Mouse (Mus musculus): ENCODE data around the gene Cwc25. TPM values are rescaled to one million over a fixed set of nuclear protein-coding genes. Genes with fewer than 3 reads are reported as not detected.
"Not testable (repeated sequence)": the region's sequence is repeated elsewhere in the genome, so short reads cannot be mapped to it uniquely, and the experiment has no call there.

Cwc25 gene
- polyA plus RNA-seq, 1 experiment = 8.3 TPM

DNA sequence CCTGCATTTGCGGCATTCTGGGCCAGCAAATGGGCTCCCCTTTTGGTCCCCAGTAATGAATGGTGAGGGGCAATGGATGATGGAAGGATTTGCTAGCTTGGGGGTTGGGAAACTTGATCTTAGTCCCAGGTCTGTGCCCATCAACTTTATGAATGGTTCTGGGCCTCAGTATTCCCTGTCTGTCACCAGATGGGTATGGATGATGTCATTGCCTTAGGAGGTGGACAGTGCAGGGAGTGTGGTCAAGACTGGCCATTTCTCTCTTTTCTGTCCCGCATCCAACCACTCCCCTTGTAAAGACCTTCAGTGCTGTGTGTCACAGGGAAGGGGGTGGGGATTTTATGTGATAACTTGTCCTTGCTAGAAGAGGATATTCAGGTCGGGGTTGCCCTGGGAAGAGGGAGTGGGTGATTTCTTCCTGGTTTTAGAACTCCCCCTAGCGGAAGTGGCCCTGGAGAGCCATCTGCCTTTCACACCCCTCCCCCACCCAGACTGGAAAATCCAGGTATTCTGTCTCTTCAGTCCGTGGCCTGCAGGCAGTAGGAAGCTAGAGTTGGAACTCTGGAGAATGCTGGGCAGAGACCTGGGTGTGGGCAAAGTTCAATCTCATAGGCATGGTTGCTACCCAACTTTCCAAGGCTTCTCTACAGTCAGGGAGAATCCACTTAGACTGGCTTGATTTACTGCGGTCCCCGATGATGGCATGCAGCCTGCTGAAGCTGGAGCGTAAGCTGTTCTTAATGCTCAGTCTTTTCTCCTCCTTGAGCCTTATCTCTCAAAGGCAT, 35.2 kb upstream of the Cwc25 start:
- peak; percentile 85 for DNase-seq (ENCODE audit: low read depth)

DNA sequence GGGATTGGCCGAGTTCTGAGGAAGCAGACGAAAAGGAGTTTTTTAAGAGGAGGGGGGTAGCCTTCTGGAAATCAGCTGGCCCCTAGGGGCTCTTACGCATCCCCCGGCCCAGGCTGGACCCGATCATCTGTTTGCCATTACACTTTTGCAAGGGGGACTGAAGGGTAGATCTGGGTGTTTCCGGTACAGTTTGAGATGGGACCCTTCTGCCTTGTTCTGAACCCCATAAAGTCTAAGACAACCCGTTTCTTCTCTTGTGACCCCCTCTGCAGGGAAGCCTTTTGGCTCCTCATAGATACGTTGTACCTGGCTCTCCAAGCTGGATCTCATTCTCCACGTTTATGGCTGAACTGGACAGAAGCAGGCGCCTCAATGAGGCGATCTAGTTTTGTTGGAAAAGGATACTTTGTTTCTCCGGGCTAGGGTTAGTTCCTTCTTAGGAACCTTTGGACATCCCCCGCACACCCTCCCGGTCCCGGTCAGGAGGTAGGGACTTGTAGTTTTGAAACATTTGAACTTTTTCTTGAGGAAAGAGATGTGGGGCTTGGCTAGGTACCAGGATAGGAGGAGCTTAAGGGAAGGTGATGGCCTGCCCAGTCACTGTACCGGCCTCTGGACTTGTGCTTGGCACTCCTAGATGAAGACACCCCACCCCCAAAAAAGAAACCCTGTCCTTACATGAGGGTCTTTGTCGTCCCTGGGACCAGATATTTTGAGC, 34.5 kb upstream of the Cwc25 start:
- DNase-seq (ENCODE audit: low read depth) = no peak

DNA sequence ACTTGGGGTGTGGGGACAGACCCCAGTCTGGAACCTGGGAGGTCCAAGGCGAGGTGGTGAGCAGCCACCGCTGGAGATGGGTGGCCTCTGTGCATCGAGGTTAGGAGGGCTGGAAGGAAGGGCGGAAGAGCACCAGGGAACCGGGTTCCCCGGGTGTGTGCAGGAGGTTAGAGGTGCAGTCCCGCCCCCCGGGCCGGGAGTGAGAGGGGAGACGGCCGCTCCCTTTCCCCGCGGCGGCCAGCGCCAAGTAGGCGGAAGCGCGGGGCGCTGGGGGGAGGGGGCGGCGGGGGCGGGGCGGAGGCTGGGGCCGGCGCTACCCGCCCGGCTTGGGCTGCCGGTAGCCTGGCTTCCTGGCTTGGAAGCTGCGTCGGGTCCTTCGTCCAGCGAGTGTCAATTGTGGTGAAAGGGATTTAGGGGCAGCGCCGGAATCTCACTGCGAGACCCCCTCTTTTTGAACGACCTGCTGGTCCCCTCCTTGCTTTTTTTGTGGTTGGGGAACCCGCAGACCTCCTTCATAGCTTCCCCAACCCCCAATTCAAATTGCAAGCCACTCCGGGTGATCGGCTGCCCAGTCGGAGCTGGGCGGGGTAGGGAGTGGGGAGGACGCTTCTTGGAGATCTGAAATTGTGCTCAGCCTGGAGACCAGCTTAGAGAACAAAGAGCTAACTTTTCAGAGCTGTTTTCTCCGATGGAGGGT, 33.8 kb upstream of the Cwc25 start:
- no peak for DNase-seq (ENCODE audit: low read depth)

DNA sequence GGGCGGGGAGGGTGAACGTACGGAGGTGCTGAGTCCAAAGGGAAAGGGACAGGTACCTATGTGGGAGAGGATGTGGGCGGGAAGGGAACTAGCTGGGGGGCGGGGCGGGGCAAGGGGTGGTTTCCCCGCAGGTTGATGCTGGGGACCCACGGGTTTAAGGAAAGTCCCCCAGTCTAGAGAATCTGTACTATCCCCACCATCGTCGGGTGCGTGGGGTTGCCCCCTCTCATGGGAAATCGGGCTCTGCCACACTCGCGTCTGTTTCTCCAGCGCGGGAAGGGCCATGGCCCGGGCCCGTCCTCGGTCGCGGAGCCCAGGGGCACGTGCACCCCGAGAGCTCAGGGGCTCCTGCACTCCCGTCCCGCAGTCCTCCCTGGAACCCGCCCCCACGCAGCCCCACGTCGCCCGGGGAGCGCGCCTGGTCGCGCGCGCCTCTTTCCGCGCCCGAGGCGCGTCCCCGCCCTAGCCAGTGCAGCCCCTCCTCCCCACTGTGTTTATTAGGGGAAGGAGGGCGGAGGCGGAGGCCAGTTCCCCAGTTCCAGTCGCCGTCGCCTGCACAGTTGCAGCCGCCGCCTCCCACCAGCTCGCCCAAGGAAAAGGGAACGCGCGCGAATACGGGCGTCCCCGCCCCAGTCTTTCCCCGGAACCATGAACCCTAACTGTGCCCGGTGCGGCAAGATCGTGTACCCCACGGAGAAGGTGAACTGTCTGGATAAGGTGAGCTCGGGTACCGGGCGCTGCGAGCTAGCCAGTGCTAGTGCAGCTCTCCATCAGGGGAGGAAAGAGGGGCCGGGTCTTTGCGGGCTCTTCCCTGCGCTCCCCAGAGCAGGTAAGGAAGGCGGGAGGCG, 33.0 kb upstream of the Cwc25 start:
- DNase-seq (ENCODE audit: low read depth) = no peak

DNA sequence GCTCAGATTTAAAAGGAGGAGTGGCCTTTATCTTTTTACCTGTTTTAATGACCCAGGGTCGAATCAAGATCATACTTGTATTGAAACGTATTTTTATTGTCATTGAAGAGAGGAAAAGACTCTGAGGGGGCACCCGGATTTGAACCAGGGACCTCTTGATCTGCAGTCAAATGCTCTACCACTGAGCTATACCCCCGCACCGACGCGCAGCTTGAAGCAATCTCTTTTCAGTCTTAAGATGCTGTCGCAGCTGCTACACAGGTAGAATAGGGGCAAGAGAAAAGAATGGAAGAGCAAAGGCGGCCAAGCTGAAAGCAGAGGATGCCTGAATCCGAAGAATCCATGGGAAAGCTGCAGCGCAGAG, 32.4 kb upstream of the Cwc25 start, which contains the start of gene Lasp1:
Gene Lasp1, plus strand, starts transcription at position 219 of the 364 bp plus-strand sequence.
- DNase-seq (ENCODE audit: low read depth) = no peak

DNA sequence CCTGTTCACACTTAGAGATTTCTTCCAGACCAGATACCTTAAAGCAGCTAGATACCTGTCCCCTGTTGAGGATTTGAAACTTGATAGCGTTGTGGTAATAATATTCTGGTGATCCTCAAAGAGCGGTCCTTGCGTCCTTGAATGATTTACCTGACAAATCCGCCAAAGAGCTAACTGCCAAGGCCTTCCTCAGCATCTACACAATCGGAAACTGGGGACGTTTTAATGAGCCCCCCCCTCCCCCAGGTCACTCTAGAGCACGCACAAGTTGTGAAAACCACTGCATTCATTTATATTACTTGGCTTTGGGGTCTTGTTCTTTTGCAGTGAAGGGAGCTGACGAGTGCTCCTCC, 31.7 kb upstream of the Cwc25 start:
- DNase-seq (ENCODE audit: low read depth) = no peak

DNA sequence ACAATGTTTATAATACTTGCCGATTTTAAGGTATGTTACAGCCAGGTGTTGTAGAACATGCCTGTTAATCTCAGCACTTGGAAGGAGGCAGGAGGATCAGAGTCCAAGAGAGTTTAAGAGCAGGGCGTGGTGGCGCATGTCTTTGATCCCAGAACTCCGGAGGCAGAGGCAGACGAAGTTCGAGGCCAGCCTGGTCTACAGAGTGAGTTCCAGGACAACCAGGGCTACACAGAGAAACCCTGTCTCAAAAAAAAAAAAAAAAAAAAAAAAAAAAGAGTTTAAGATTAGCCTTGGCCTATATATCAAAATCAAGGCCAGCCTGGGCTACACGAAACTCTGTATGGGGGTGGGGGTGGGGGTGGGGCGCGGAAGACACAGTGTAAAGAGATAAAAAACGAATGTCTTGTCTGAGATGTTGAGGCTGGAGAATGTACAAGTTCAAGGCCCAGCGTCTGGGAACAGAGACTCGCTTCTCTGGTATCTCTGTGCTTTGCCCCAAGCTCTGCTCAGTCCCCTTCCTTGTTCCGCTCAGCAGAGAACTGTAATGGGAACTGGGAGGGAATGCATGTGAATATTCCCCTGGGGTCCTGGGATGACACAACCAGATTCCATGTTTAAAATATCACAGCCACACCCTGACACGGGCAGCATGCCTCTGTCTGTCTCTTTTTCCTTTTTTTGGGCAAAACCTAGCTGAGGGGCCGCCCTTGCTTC, 31.2 kb upstream of the Cwc25 start:
- DNase-seq (ENCODE audit: low read depth) = no peak

DNA sequence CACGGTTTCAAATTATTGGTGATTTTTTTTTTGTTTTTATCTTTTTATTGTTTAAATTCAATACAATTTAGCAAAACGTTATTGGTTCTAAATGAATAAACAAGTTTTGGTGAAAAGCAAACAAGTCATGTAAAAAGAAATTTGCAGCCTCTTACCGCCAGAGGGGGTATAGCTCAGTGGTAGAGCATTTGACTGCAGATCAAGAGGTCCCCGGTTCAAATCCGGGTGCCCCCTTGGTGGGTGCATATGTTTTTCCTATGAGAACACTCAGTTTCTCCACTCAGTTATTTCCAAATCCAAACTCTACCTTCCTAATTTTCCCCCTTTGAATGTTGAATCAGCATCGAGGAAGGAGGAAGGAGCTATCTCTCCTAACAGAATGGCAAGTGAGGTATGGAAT, 30.6 kb upstream of the Cwc25 start:
- no peak for DNase-seq (ENCODE audit: low read depth)

DNA sequence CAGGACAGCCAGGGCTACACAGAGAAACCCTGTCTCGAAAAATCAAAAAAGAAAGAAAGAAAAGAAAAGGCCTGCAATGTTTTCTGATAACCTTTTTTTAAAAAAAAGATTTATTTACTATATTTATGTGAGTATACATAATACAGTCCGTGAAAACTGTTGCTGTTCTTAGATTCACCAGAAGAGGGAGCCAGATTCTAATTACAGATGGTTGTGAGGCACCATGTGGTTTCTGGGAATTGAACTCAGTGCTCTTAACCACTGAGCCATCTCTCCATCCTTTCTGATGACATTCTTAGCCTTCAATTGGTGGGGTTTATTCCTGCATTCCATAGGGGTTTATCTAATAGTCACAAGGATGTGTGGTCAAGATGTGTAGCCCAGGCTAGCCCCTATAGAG, 26.8 kb upstream of the Cwc25 start:
- no peak for DNase-seq (ENCODE audit: low read depth)

DNA sequence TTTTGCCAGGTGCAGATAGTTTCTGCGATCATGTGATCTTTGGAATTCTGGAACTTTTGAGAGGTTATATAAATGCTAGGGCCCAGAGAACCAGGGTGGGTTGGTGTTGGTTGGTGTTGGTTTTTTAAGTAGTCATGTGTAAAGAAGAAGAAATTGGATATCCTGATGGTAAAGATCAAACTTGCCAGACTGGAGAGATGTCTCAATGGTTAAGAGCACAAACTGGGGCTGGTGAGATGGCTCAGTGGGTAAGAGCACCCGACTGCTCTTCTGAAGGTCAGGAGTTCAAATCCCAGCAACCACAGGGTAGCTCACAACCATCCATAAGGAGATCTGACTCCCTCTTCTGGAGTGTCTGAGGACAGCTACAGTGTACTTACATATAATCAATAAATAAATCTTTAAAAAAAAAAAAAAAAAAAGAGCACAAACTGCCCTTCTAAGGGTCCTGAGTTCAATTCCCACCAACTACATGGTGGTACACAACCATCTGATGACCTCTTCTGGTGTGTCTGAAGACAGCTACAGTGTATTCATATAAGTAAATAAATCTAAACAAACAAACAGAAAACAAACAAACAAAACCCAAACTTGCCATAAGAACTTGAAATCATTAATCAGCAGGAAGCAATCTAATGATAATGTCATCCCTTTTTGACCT, 24.6 kb upstream of the Cwc25 start:
- not testable (repeated sequence) for DNase-seq (ENCODE audit: low read depth)

DNA sequence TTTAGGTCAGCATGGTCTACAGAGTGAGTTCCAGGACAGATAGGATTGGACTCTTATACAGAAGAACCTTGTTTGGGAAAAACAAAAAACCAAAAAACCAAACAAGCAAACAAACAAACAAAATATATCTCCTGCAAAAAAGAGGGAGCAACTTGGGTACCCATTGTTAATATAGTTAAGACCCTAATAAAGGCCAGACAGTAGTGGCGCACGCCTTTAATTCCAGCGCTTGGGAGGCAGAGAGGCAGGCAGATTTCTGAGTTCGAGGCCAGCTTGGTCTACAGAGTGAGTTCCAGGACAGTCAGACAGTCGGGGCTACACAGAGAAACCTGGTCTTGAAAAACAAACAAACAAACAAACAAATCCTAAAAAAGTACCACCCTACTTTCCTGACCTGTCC, 23.4 kb upstream of the Cwc25 start:
- DNase-seq (ENCODE audit: low read depth) = no peak

DNA sequence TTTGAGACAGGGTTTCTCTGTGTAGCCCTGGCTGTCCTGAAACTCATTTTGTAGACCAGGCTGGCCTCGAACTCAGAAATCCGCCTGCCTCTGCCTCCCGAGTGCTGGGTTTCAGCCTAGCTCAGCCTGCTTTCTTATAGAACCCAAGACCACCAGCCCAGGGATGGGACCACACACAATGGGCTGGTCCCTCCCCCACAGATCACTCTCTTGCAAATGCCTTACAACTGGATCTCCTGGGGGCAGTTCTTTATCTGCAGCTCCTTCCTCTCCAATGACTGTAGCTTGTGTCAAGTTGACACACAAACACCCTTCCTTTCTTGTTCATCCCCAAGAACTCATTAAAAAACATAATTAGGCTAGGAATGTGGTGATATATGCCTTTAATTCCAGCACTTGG, 21.6 kb upstream of the Cwc25 start:
- no peak for DNase-seq (ENCODE audit: low read depth)

DNA sequence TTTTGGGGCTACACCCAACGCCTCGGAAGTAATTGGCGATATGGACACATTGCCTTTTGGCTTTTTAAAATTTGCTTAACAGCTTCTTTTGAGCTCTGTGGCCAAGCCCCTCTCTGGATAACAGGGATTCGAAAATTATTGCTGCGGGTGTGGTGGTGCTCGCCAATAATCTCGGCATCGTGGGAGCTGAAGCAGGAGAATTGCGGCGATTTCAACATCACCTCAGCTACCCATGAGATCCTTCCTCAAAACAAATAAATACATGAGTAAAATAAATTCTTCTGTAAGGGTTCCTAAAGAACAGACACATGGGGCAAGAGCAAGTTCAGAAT, 16.2 kb upstream of the Cwc25 start:
- no peak for DNase-seq (ENCODE audit: low read depth)

DNA sequence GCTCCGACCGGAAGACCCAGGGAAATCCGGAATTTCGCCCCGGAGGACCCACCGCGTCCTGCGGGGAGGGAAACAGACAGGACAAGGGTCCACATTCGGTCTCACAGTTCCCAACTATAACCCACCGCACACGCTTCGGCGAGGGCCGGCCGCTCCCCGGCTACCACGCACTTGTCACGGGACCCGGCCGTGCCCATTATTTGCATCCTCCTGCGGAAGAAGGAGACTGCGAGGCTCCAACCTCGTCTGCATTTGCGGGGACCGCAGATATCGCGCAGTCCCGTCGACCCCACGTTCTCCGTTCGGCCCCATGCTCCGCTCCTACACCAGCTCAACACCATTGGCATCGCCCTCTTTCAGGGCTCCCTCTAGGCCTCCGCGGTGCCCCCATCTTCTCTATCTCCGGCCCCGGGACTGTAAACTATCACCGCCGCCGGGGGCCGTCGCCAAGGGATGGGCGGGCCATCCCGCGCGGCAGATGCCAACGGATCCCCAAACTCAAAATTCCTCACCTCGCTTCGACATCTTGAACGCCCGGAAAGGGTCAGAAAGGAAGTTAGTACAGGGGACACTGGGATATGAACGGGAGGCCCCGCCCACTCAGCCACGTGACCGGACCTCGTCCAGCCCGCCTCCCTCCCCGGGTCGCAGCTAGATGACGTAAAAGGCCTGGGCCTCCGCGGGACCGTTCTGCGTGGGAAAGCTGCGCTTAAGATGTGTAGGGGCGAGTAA, 15.6 kb upstream of the Cwc25 start, which contains the start of gene Rpl23:
Gene Rpl23, minus strand, starts transcription at position 606 of the 732 bp plus-strand sequence.
- no peak for DNase-seq (ENCODE audit: low read depth)

DNA sequence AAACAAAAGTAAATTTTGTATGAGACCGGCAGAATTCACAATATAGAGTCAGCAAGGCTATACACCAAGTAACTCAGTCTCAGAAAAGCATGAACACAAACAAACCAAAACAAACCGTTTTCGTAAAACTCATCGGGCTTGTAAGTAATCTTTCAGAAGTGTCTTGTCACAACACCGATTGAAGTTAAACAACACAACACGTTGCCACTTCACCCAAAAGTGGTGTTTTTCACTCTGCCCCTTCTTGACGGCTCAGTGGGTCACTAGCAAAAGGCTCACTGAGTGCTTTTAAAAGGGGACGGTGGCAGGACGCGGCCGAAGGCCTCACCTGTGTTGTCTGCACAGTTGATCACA, 15.1 kb upstream of the Cwc25 start:
- DNase-seq (ENCODE audit: low read depth) = no peak

DNA sequence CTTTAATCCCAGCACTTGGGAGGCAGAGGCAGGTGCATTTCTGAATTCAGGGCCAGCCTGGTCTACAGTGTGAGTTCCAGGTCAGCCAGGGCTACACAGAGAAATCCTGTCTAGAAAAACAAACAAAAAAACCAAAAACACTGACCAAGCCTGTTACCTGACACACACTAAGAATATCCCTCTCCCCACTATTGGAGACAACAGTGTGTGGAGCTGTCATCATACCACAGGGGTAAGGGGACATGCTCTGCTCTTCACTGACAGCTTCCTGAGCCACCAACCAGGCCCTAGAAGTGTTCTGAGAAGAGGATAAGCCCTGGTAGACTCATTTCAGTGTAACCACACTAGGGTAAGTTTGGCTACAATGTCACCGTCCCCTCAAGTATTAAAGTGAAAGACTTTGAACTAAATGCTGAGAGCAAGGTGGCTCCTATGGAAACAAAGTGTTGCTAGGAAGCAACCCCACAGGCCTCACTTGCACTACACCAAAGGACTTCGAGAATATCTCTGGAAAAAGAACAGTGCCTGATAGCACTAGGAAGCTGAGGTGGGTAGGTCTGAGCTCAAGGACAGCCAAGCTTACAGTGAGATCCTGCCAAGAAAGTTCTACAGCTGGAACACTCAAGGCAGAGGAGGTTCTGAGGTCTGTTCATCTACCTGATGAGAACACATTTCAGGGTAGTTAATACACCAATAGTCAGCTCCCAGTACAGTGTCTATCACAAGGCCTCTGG, 13.8 kb upstream of the Cwc25 start:
- no peak for DNase-seq (ENCODE audit: low read depth)

DNA sequence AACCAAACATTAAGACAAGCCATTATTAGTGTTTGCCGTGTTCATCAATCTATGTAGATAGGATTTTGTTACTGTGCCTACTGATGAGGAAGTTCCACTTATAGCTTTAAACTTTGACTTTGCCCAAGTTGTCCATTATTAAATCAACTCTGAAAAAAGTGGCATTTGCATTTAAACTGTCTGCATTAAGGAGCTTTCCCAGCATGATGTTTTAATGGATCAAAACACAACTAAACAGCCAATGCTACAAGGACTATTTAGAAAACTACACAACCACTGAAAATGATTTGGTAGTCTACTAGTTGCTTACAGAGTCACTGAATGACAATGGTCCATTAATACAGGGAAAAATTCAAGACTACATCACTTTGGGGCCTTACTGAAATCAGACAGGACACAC, 12.6 kb upstream of the Cwc25 start:
- no peak for DNase-seq (ENCODE audit: low read depth)

DNA sequence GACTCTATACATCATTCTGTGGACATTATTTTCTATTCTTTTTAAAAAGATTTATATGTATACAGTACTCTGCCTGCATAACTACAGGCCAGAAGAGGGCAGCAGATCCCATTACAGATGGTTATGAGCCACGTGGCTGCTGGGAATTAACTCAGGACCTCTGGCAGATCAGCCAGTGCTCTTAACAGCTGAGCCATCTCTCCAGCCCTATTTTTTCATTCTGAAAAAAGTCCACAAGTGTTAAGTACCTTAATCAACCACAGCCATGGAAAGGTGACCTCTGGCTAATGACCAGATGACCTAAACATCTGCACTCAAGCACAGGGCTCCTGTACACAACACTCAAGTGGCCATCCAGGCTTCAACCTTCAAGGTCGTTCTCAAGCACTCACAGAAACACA, 10.8 kb upstream of the Cwc25 start:
- no peak for DNase-seq (ENCODE audit: low read depth)

DNA sequence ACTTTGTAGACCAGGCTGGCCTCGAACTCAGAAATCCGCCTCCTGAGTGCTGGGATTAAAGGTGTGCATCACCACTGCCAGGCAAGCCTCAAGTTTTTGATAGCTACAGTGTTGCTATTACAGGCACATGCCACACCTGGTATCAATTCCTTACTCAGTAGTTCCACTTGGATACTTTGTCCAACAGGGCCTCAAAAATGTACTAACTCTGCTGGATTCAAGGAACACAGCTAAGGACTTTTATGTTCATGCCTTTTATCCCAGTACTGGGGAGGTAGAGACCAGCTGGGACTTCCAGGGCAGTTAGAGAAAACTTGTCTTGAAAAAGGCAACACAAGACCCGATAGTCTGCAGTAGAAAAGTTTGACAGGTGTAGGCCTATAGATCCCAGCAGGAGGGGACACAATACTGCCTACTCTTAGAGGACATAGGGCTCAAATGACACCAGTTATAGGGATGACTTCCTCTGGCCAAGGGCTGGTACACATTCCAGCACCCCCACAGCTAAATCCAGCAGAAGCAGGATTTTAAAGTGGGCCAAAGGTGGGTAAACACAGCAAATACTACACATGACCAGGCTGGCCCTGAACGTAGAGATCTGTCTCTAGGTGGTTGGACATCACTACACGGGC, 10.3 kb upstream of the Cwc25 start:
- no peak for DNase-seq (ENCODE audit: low read depth)

Data from gonadal fat pad, adult 2 months (tissue).